Mouse (Mus musculus): Measurements from ENCODE around the gene Camkmt.

The Camkmt gene

GRCm38 (mm10) chr17:85308566-85308965 is 218.2 kb downstream of the Camkmt start:
- DNase-seq, result peak; percentile 18

- DNase-seq, result peak; percentile 16
Measured at GRCm38 (mm10) chr17:85309046-85309445, 218.7 kb downstream of the Camkmt start.

- DNase-seq, result no peak
Measured at GRCm38 (mm10) chr17:85311348-85311747, 221.0 kb downstream of the Camkmt start.

GRCm38 (mm10) chr17:85318401-85318800 is 228.0 kb downstream of the Camkmt start:
- DNase-seq, result no peak

- no peak for DNase-seq
Measured at GRCm38 (mm10) chr17:85319779-85320300, 229.5 kb downstream of the Camkmt start.

- DNase-seq, result no peak
Measured at GRCm38 (mm10) chr17:85328901-85329300, 238.5 kb downstream of the Camkmt start.

- no peak for DNase-seq
Measured at GRCm38 (mm10) chr17:85335464-85335863, 245.1 kb downstream of the Camkmt start.

- no peak for DNase-seq
Measured at GRCm38 (mm10) chr17:85337666-85338065, 247.3 kb downstream of the Camkmt start.

- no peak for DNase-seq
Measured at GRCm38 (mm10) chr17:85341134-85341700, 250.9 kb downstream of the Camkmt start.

GRCm38 (mm10) chr17:85342471-85342870 is 252.1 kb downstream of the Camkmt start:
- peak; percentile 26 for DNase-seq

GRCm38 (mm10) chr17:85343435-85343834 is 253.1 kb downstream of the Camkmt start:
- DNase-seq, result no peak

- DNase-seq, result peak; percentile 47
Measured at GRCm38 (mm10) chr17:85346701-85347100, 256.3 kb downstream of the Camkmt start.

- no peak for DNase-seq
Measured at GRCm38 (mm10) chr17:85349331-85349935, 259.1 kb downstream of the Camkmt start.

- DNase-seq, result no peak
Measured at GRCm38 (mm10) chr17:85351301-85351700, 260.9 kb downstream of the Camkmt start.

GRCm38 (mm10) chr17:85352731-85353130 is 262.4 kb downstream of the Camkmt start:
- DNase-seq, result no peak

GRCm38 (mm10) chr17:85353191-85353590 is 262.8 kb downstream of the Camkmt start:
- no peak for DNase-seq

GRCm38 (mm10) chr17:85353636-85354035 is 263.3 kb downstream of the Camkmt start:
- DNase-seq, result no peak

- no peak for DNase-seq
Measured at GRCm38 (mm10) chr17:85355356-85355755, 265.0 kb downstream of the Camkmt start.

GRCm38 (mm10) chr17:85361006-85361405 is 270.7 kb downstream of the Camkmt start:
- DNase-seq, result no peak

GRCm38 (mm10) chr17:85367319-85367718 is 277.0 kb downstream of the Camkmt start:
- DNase-seq, result no peak

- DNase-seq, result no peak
Measured at GRCm38 (mm10) chr17:85368776-85369175, 278.4 kb downstream of the Camkmt start.

- no peak for DNase-seq
Measured at GRCm38 (mm10) chr17:85372076-85372475, 281.7 kb downstream of the Camkmt start.

GRCm38 (mm10) chr17:85372523-85372922 is 282.2 kb downstream of the Camkmt start:
- no peak for DNase-seq

GRCm38 (mm10) chr17:85374100-85374833 is 283.9 kb downstream of the Camkmt start:
- no peak for DNase-seq

All from cerebellum, adult 8-10 months (tissue).